Mouse (Mus musculus) spleen, adult 12 weeks (tissue): ENCODE data around the gene Gm1673.

Experiments used
- DNase-seq: peaks from one replicate; pipeline ENCODE4 v3.0.0; 2022; ENCODE audit warnings: low spot score

Gm1673 gene

GRCm38 (mm10) chr5:33997829-33998504 is 14.7 kb downstream of the Gm1673 start:
- no peak for DNase-seq

- DNase-seq = no peak
Observed at GRCm38 (mm10) chr5:33998505-33998877, 15.3 kb downstream of the Gm1673 start.

GRCm38 (mm10) chr5:33999466-34000090 is 16.3 kb downstream of the Gm1673 start:
- DNase-seq = no peak

- DNase-seq = no peak
Observed at GRCm38 (mm10) chr5:34000809-34001208, 17.6 kb downstream of the Gm1673 start.

DNA sequence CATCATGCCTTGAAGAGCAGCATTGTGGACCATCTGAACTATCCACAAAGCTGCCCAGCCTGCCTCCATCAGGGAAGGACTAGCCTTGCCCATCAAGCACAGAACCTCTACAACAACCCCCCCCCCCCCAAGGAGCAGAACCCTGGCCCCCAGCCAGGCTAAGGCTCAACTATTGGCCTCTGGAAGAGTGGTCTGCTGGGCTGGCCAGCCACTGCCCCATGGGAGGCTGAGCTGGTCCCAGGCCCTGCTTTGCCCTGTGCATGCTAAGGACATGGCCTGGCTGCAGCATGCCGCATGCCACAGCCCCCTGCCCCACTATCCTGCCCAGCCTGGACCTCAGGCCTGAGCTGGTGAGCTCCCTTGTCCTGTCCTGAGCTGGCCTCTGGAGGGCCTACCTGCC is 18.2 kb downstream of the Gm1673 start:
- no peak for DNase-seq

DNA sequence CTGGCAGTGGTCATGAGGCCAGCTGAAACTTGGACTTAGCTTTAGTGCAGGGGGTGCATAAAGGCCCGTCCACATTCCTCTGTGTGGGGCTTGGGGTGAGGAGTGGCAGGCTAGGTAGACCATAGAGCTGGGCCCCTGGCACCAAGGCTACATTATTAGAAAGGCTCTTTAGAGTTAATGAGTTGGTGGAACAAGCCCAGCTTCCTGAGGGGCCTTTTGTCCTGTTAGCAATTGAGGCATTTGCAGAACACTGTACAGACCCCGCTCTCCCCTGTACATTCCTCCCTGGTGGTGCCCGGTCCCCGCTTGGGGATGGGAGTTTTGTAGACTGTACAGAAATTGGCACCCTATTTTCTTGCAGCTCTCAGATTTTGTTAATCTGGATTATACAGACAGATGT is 19.4 kb downstream of the Gm1673 start:
- DNase-seq = no peak

GRCm38 (mm10) chr5:34004618-34005017 is 21.4 kb downstream of the Gm1673 start:
- no peak for DNase-seq

GRCm38 (mm10) chr5:34006832-34007231 is 23.6 kb downstream of the Gm1673 start:
- no peak for DNase-seq

DNA sequence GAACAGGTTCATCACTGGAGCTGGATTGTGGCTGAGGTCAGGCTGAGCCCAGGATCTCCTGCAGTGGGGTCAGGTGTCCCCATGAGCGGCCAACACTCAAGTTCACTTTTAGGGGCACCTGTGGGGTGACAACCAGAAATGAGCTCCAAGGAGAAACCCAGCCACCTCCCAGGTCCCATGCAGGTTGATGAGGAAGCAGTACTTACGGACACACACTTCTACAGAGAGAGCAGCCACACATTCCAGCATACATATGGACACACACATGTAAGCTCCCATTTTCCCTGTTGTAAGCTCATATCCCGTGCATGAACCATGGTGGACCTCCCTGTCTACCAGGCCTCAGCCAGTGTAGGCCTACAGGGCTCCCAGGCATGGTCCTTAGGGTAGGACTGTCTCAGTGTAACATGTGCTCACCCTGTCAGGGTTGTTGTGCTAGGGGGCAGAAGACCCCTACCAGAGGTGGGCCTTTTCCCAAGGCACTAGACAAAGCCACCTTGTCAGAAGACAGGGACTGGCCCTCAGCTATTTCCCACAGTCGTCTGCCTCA is 24.2 kb downstream of the Gm1673 start:
- no peak for DNase-seq

DNA sequence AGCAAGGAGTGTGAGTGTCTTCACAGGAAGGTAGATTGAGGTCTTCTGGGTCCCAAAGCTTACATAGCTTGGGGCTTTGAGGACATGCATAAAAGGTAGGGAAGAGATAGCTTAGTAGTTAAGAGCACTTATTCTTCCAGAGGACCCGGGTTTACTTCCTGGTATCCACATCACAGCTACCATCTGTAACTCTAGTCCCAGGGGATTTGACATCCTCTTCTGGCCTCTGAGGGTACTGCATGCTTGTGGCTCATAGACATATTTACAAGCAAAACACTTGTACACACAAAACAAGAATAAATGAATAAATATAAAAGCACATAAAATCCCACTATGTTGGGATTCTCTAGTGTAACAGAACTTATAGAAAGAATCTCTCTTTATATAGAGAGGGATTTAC is 31.4 kb downstream of the Gm1673 start:
- DNase-seq = no peak

DNA sequence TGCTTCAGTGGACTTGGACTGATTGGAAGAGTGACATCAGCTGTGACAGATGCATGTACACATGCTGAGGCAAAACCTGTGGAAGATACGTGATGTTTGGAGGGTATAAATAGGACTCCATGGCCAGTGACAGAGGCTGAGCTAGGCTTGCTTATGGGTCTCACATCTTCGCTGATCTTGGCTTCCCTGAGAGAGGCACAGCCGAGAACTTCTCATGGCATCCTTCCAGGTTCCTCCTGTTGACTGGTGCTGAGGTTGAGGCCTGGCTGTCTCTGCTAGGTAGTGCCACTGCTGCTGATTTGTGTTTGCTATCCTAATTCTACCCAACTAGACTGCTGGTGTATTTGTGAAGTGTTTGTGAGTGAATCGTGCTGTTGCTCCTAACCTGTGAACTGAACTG is 35.7 kb downstream of the Gm1673 start:
- DNase-seq = no peak

GRCm38 (mm10) chr5:34030101-34030500 is 46.9 kb downstream of the Gm1673 start:
- DNase-seq = no peak

DNA sequence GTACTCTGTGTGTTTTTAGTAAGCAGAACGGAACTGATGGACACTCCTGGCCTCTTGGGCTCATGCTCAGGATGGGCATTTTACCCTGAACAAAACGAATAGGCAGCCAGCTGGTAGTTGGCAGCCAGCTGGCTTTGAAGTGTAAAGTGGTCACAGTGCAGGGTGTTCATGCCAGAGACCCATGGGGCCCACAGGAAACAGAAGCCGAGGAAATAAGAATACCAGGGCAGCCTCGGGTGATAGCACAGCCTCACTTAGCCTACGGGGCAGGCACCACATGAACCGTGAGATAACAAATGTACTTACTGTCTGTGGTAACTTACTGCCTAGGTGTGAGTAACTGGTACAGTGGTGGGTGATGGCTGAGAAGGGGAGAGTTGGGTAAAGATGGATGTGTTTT is 47.8 kb downstream of the Gm1673 start:
- no peak for DNase-seq

GRCm38 (mm10) chr5:34032520-34032919 is 49.3 kb downstream of the Gm1673 start:
- DNase-seq = no peak
